Mouse (Mus musculus) CH12.LX (cell line): Measurements from ENCODE around the gene Spats2. TPM values are rescaled to one million over a fixed set of nuclear protein-coding genes. Genes with fewer than 3 reads are reported as not detected.

ENCODE experiments used
- DNase-seq: peaks from one replicate; pipeline ENCODE4 v3.0.0-alpha.2; 2013; ENCODE audit errors: extremely low read depth
- H3K27ac ChIP-seq: 2 replicates; pipeline ENCODE4 v1.5.1; 2012; ENCODE audit warnings: low read depth, mild to moderate bottlenecking, control low read depth, moderate library complexity; ENCODE audit not compliant: insufficient read depth
- H3K27me3 ChIP-seq: replicated peaks from 2 replicates; pipeline ENCODE3; 2012; ENCODE audit warnings: inconsistent platforms
- H3K36me3 ChIP-seq, 2 experiments: replicated peaks in 1 of 2; 2 replicates each; pipeline versions ENCODE3 to v1.6.1; 2012; ENCODE audit warnings: inconsistent platforms in 1 of 2, low read length in 1 of 2, mild to moderate bottlenecking in 1 of 2, mixed read lengths in 1 of 2, moderate library complexity in 1 of 2; ENCODE audit not compliant: control insufficient read depth in 1 of 2, insufficient read depth in 1 of 2
- H3K4me1 ChIP-seq, 2 experiments: 2 replicates each; pipeline ENCODE4 v1.6.1; 2012; ENCODE audit warnings: inconsistent platforms in 1 of 2, moderate library complexity in 1 of 2; ENCODE audit not compliant: insufficient read depth in 2 of 2, control insufficient read depth in 1 of 2
- H3K4me2 ChIP-seq: 2 replicates; pipeline ENCODE4 v1.6.1; 2012; ENCODE audit warnings: low read depth, mild to moderate bottlenecking, control low read depth; ENCODE audit not compliant: poor library complexity, insufficient read depth, severe bottlenecking
- H3K4me3 ChIP-seq, 3 experiments: fragments of 150-350 bp in 1 of 3; sonication (generic) in 1 of 3; replicated peaks in 1 of 3; 2 replicates each; pipeline versions ENCODE3 to v1.5.1; 2011 to 2012; ENCODE audit warnings: low read depth in 2 of 3, low read length in 2 of 3, mild to moderate bottlenecking in 2 of 3, moderate library complexity in 2 of 3, control low read depth in 1 of 3, improper control_type of control experiment in 1 of 3, inconsistent platforms in 1 of 3, mixed read lengths in 1 of 3; ENCODE audit not compliant: poor library complexity in 1 of 3
- H3K79me2 ChIP-seq: replicated peaks from 2 replicates; pipeline ENCODE4 v1.6.1; 2012; ENCODE audit warnings: mild to moderate bottlenecking, moderate library complexity; ENCODE audit not compliant: control insufficient read depth, poor library complexity, insufficient read depth, severe bottlenecking; ENCODE audit errors: extremely low read depth
- H3K9ac ChIP-seq: 2 replicates; pipeline ENCODE4 v1.6.1; 2012; ENCODE audit warnings: low read depth, mild to moderate bottlenecking, control low read depth, moderate library complexity; ENCODE audit not compliant: insufficient read depth
- H3K9me3 ChIP-seq: replicated peaks from 2 replicates; pipeline ENCODE3; 2012; ENCODE audit warnings: low read length, inconsistent platforms, mixed read lengths
- CTCF ChIP-seq, 2 experiments: IDR thresholded peaks in 1 of 2; conservative IDR thresholded peaks in 1 of 2; 2 replicates each; pipeline ENCODE4 v1.5.1; 2011 to 2012; ENCODE audit warnings: low read depth in 2 of 2, low read length in 2 of 2, improper control_type of control experiment in 1 of 2, inconsistent platforms in 1 of 2, mild to moderate bottlenecking in 1 of 2, moderate library complexity in 1 of 2
- E2F4 ChIP-seq: IDR thresholded peaks from 2 replicates; pipeline ENCODE4 v1.6.1; 2011; ENCODE audit warnings: low read depth, low read length, improper control_type of control experiment; ENCODE audit not compliant: insufficient replicate concordance
- JUN ChIP-seq: IDR thresholded peaks from 2 replicates; pipeline ENCODE4 v1.6.1; 2011; ENCODE audit warnings: low read depth, mild to moderate bottlenecking, low read length, improper control_type of control experiment, moderate library complexity; ENCODE audit not compliant: insufficient read depth
- MEF2A ChIP-seq: IDR thresholded peaks from 2 replicates; pipeline ENCODE4 v1.6.1; 2014; ENCODE audit warnings: low read depth, mild to moderate bottlenecking, inconsistent platforms, low read length, improper control_type of control experiment, borderline replicate concordance
- MYC ChIP-seq: IDR thresholded peaks from 2 replicates; pipeline ENCODE4 v1.6.1; 2011; ENCODE audit warnings: low read depth, mild to moderate bottlenecking, improper control_type of control experiment, low read length
- NRF1 ChIP-seq: IDR thresholded peaks from 2 replicates; pipeline ENCODE4 v1.6.1; 2014; ENCODE audit warnings: low read depth, mild to moderate bottlenecking, inconsistent platforms, low read length, improper control_type of control experiment, moderate library complexity
- RAD21 ChIP-seq: IDR thresholded peaks from 2 replicates; pipeline ENCODE4 v1.6.1; 2011; ENCODE audit warnings: low read depth, mild to moderate bottlenecking, low read length, improper control_type of control experiment, moderate library complexity
- SIN3A ChIP-seq: IDR thresholded peaks from 2 replicates; pipeline ENCODE4 v1.6.1; 2012; ENCODE audit warnings: low read length, improper control_type of control experiment, inconsistent platforms
- SMC3 ChIP-seq: IDR thresholded peaks from 2 replicates; pipeline ENCODE4 v1.6.1; 2011; ENCODE audit warnings: low read depth, low read length, improper control_type of control experiment
- TBP ChIP-seq: conservative IDR thresholded peaks from 2 replicates; pipeline ENCODE4 v1.6.1; 2011; ENCODE audit warnings: low read depth, low read length, improper control_type of control experiment
- UBTF ChIP-seq: IDR thresholded peaks from 2 replicates; pipeline ENCODE4 v1.6.1; 2012; ENCODE audit warnings: low read depth, mild to moderate bottlenecking, inconsistent platforms, low read length, improper control_type of control experiment, moderate library complexity
- USF1 ChIP-seq: IDR thresholded peaks from 2 replicates; pipeline ENCODE4 v1.6.1; 2014; ENCODE audit warnings: low read depth, mild to moderate bottlenecking, inconsistent platforms, low read length, improper control_type of control experiment
- USF2 ChIP-seq: conservative IDR thresholded peaks from 2 replicates; pipeline ENCODE4 v1.6.1; 2011; ENCODE audit warnings: low read depth, low read length, improper control_type of control experiment
- ZMIZ1 ChIP-seq: IDR thresholded peaks from 2 replicates; pipeline ENCODE4 v1.6.1; 2012; ENCODE audit warnings: low read depth, mild to moderate bottlenecking, inconsistent platforms, low read length, improper control_type of control experiment
- dilution Hi-C: fragments of 300-500 bp; cut with MboI; formaldehyde crosslinking; loops from 2 replicates; pipeline ENCODE4 v1.14.3; 2020; ENCODE audit warnings: low sequenced_read_pairs; ENCODE audit not compliant: extremely low pct_unique_long_range_greater_than_20kb, extremely low pct_ligation_motif_present
- in situ Hi-C: fragments of 300-500 bp; cut with MboI; formaldehyde crosslinking; loops from 3 replicates; pipeline ENCODE4 v1.14.3; 2019; ENCODE audit warnings: low sequenced_read_pairs, low pct_ligation_motif_present, low pct_unique_long_range_greater_than_20kb, mixed read lengths
- polyA plus RNA-seq: library from polyadenylated mRNA; unstranded; fragments of >175 nt; gene quantifications from 2 replicates; pipeline ENCODE4 v1.2.1, GENCODE M21; 2012; ENCODE audit warnings: low read depth; ENCODE audit not compliant: insufficient read length
- total RNA-seq, 2 experiments: library from RNA; depleted of rRNA; stranded (reverse); fragments of 300-350 nt in 1 of 2; fragments of >200 nt in 1 of 2; gene quantifications; 2 replicates each; pipeline ENCODE4 v1.2.3; 2012 to 2014

The Spats2 gene
- total and polyA plus RNA-seq, 3 experiments, result 26.5 to 81.0 (median 68.3) TPM

- Histone ChIP-seq H3K27me3 (no peaks in the 10 kb centered on the region), H3K4me2 (no peak overlapping the region), H3K9me3 (no peaks in the 10 kb centered on the region), H3K36me3 (peaks cover 40 to 63% of the 10 kb centered on the region in 2 experiments), H3K79me2 (no peaks in the 10 kb centered on the region), H3K4me3 (no peak overlapping the region), H3K4me1 (peaks cover 0 to 3% of the 10 kb centered on the region in 2 experiments; a peak in 1 of 4 replicates), H3K27ac (no peak overlapping the region; the same call in 1 of the 2 replicates), H3K9ac (no peak overlapping the region)
- DNase-seq, result no peak
- dilution Hi-C loops, result no loop called here
- in situ Hi-C loops, result loop anchor here (5.0 kb wide), 1 partner anchor 59 kb away; no protein-coding TSS in a partner anchor
- TF ChIP-seq RAD21 (no peak), MYC (no peak), USF2 (no peak), JUN (no peak), MEF2A (no peak), USF1 (no peak), NRF1 (no peak), SIN3A (no peak), UBTF (no peak), ZMIZ1 (no peak), TBP (no peak)
Measured at GRCm38 (mm10) chr15:99213183-99213582, 87.5 kb downstream of the Spats2 start.

- no peak overlapping the region for H3K4me2 ChIP-seq
- TF ChIP-seq RAD21 (peak; percentile 58), CTCF (conservative IDR thresholded peaks at IDR 0.05 in 1 of 2, IDR thresholded peaks at IDR 0.05 in 1 of 2; ENCODE audit: low read depth in 2 of 2, low read length in 2 of 2) (peak; percentile 67 to 77; a peak in 3 of 4 replicates), SMC3 (peak; percentile 78), E2F4 (no peak)
- peaks cover 0 to 3% of the 10 kb centered on the region in 2 experiments; a peak in 1 of 4 replicates for H3K4me1 ChIP-seq
- peak; percentile 71 for DNase-seq
- no peaks in the 10 kb centered on the region for H3K9me3 ChIP-seq
- no peak overlapping the region for H3K9ac ChIP-seq
- dilution Hi-C loops, result no loop called here
- peaks cover 7% of the 10 kb centered on the region for H3K27me3 ChIP-seq
- H3K79me2 ChIP-seq, result no peaks in the 10 kb centered on the region
- H3K27ac ChIP-seq, result no peak overlapping the region
- H3K36me3 ChIP-seq, result peaks cover 27 to 47% of the 10 kb centered on the region in 2 experiments
- H3K4me3 ChIP-seq, result no peak overlapping the region
- in situ Hi-C loops, result loop anchor here (5.0 kb wide), 1 partner anchor 57 kb away; no protein-coding TSS in a partner anchor
Measured at GRCm38 (mm10) chr15:99214941-99215340, 89.2 kb downstream of the Spats2 start.
